Mouse (Mus musculus) macrophage (primary cell): ENCODE results near the gene Smco4. TPM values are rescaled to one million over a fixed set of nuclear protein-coding genes. Genes with fewer than 3 reads are reported as not detected.
"Not testable (repeated sequence)": the region's sequence is repeated elsewhere in the genome, so short reads cannot be mapped to it uniquely, and the experiment has no call there.

ENCODE experiments used
- H3K27ac ChIP-seq: fragments of 350-480 bp; formaldehyde crosslinking; 2 replicates; pipeline ENCODE4 v1.9.0; 2021
- H3K36me3 ChIP-seq: fragments of 350-480 bp; formaldehyde crosslinking; 2 replicates; pipeline ENCODE4 v1.9.0; 2021; ENCODE audit errors: inconsistent target
- H3K4me3 ChIP-seq: fragments of 350-480 bp; formaldehyde crosslinking; 2 replicates; pipeline ENCODE4 v1.9.0; 2021; ENCODE audit errors: inconsistent target
- H3K79me2 ChIP-seq: fragments of 350-480 bp; formaldehyde crosslinking; 2 replicates; pipeline ENCODE4 v1.9.0; 2021; ENCODE audit errors: inconsistent target
- WGBS: methylation state at CpG from one replicate; pipeline ENCODE4 v1.1.7; 2026; ENCODE audit warnings: inconsistent platforms; ENCODE audit not compliant: missing documents; 5-methylcytosine and 5-hydroxymethylcytosine counted together
- polyA plus RNA-seq: library from polyadenylated mRNA; stranded (reverse); fragments of 250-400 nt; gene quantifications from 3 replicates; pipeline ENCODE4 v1.2.4, GENCODE M21; 2018; ENCODE audit warnings: inconsistent platforms

Gene Smco4
- polyA plus RNA-seq, 1 experiment from 2014 or later, result 1.9 TPM

- WGBS, result 8% methylated on average over 5 of the region's 5 CpGs
- H3K36me3 ChIP-seq, result no peaks in the 10 kb centered on the region
- H3K79me2 ChIP-seq, result no peaks in the 10 kb centered on the region
- H3K27ac ChIP-seq, result peak overlapping the region; percentile 49
- no peak overlapping the region for H3K4me3 ChIP-seq
These were observed 48.6 kb downstream of the Smco4 start for GRCm38 (mm10) chr9:15541735-15542354.

DNA sequence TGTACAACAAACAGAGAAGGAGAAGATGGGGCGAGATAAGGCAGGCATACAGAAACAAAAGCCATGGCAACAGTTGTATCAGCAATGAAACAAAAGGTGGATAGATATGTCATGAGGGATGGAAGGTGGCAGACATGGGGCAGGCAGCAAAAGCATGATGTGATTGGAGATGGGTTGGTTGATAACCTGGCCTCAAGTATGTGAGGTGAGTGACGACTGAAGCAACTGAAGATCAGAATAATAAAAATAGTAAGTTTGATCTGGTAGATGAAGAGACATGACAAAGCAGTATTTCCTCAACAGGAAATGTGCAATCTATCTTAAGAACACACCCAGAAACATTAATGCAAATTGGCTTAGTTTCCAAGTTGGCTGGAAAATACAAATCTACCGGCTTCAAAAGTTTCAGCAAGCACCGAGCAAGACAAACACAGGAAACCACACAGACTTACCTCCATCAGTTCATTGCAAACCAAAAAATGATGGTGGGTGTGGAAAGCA is 57.3 kb downstream of the Smco4 start:
- Histone ChIP-seq H3K36me3 (no peaks in the 10 kb centered on the region), H3K27ac (no peak overlapping the region), H3K79me2 (no peaks in the 10 kb centered on the region), H3K4me3 (no peak overlapping the region)
- 34% methylated on average over 4 of the region's 4 CpGs for WGBS

GRCm38 (mm10) chr9:15551073-15551472 is 57.8 kb downstream of the Smco4 start:
- WGBS, result 95% methylated on average over 6 of the region's 6 CpGs
- not testable (repeated sequence) for H3K79me2 ChIP-seq, H3K4me3 ChIP-seq, H3K36me3 ChIP-seq, H3K27ac ChIP-seq

DNA sequence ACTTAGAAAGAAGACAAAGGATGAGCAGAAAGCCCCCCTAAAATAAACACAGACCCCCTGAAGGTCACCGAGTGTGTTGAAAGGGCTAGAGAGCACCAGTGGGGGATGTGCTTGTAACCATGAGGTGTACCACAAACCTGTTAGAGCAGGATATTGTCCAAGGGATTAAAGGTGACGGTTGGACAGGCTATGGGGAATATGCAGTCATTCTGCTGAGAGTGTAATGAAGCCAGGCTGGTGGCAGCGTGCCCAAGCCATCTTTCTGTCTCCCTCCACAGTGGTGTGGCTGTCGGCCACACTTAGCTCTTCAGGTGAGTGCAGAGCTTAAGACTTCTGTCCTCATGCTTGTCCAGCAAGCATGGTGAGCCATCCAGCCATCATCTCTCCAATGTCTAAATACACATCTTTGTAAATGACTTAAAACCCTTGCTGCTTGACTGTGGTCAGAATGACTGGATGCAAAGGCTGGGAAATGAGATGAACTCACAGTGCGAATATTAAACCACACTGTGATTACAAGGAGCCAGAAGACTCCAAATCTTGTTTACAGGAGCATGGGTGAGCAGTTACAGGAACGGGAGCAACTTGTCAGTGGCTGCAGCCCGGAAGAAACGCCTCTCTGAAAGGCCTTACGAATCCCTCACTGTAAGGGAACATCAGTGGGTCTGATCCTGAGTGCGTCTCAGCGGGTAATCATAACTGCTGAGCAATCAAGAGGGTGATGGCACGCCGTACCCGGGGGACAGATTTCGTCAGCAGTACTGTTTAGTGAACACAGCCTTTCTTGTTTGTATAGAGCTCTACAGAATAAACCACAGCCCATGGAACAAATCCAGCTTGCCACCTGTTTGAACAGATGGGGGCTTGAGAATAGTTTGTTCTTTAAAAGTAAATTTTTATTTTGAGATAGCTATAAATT is 59.0 kb downstream of the Smco4 start:
- Histone ChIP-seq H3K36me3 (no peaks in the 10 kb centered on the region), H3K79me2 (no peaks in the 10 kb centered on the region), H3K4me3 (no peak overlapping the region), H3K27ac (no peak overlapping the region)
- WGBS, result 94% methylated on average over 13 of the region's 15 CpGs

- no peaks in the 10 kb centered on the region for H3K36me3 ChIP-seq
- no peak overlapping the region for H3K4me3 ChIP-seq
- no peaks in the 10 kb centered on the region for H3K79me2 ChIP-seq
- 89% methylated on average over 8 of the region's 8 CpGs for WGBS
- no peak overlapping the region for H3K27ac ChIP-seq
These were observed 60.1 kb downstream of the Smco4 start for GRCm38 (mm10) chr9:15553322-15553721.

GRCm38 (mm10) chr9:15560451-15560850 is 67.2 kb downstream of the Smco4 start:
- Histone ChIP-seq H3K79me2 (no peaks in the 10 kb centered on the region), H3K4me3 (no peak overlapping the region)
- WGBS, result 89% methylated on average over 3 of the region's 3 CpGs

GRCm38 (mm10) chr9:15562353-15562752 is 69.1 kb downstream of the Smco4 start:
- WGBS, result 92% methylated on average over 7 of the region's 7 CpGs
- H3K27ac ChIP-seq, result no peak overlapping the region
- H3K4me3 ChIP-seq, result no peak overlapping the region
- H3K36me3 ChIP-seq, result no peaks in the 10 kb centered on the region
- H3K79me2 ChIP-seq, result no peaks in the 10 kb centered on the region

More at GRCm38 (mm10) chr9:15560451-15560850, 67.2 kb downstream of the Smco4 start:
- Histone ChIP-seq H3K27ac (no peak overlapping the region), H3K36me3 (no peaks in the 10 kb centered on the region)

GRCm38 (mm10) chr9:15574750-15575454 is 81.7 kb downstream of the Smco4 start:
- Histone ChIP-seq H3K27ac (no peak overlapping the region), H3K36me3 (no peaks in the 10 kb centered on the region), H3K4me3 (no peak overlapping the region), H3K79me2 (no peaks in the 10 kb centered on the region)
- 90% methylated on average over 13 of the region's 13 CpGs for WGBS

DNA sequence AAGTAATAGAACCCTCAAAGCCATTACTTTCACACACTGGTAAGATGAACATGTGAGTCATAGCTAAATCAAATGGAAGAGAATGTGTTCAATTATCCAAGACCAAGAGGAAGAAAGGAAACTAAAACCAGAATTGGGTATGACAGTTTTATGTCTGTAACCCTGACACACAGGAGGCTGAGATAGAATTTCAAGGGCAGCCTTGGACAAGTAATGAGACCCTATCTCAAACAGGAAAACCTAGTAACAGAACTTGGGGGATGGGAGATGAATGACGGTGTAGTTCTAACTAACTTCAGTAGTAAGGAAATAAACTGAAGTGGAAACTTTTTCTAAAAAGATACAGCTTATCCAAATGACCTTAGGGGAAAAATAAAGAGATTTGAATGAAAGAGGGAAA is 85.2 kb downstream of the Smco4 start:
- Histone ChIP-seq H3K27ac (no peak overlapping the region), H3K36me3 (no peaks in the 10 kb centered on the region), H3K79me2 (no peaks in the 10 kb centered on the region), H3K4me3 (no peak overlapping the region)
- 64% methylated on average over 1 of the region's 1 CpGs for WGBS

GRCm38 (mm10) chr9:15578946-15579345 is 85.7 kb downstream of the Smco4 start:
- 91% methylated on average over 9 of the region's 9 CpGs for WGBS
- H3K27ac ChIP-seq, result no peak overlapping the region
- no peak overlapping the region for H3K4me3 ChIP-seq
- H3K79me2 ChIP-seq, result no peaks in the 10 kb centered on the region
- H3K36me3 ChIP-seq, result no peaks in the 10 kb centered on the region

DNA sequence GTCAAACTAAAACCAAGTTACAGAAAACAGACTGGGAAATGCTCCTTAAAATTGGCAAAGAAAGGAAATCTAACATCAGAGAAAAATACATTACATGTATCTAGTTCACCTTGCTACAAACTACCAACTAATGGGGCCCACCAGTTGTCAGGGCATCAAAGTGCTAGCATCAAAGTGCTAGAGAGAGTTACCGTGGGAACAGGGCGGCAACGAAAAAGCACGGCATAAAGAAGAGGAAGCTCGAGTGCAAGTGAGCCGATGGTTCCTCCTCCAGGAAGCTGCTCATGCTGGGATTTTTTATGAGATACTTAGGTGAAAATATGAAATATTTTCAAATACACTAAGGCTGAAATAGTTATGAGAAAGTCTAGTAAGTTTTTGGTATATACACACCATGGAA is 86.9 kb downstream of the Smco4 start:
- 13% methylated on average over 6 of the region's 6 CpGs for WGBS
- H3K36me3 ChIP-seq, result no peaks in the 10 kb centered on the region
- no peak overlapping the region for H3K27ac ChIP-seq
- no peaks in the 10 kb centered on the region for H3K79me2 ChIP-seq
- H3K4me3 ChIP-seq, result no peak overlapping the region

GRCm38 (mm10) chr9:15582026-15582425 is 88.8 kb downstream of the Smco4 start:
- Histone ChIP-seq H3K36me3 (no peaks in the 10 kb centered on the region), H3K27ac (no peak overlapping the region), H3K79me2 (no peaks in the 10 kb centered on the region), H3K4me3 (no peak overlapping the region)
- 91% methylated on average over 5 of the region's 5 CpGs for WGBS

DNA sequence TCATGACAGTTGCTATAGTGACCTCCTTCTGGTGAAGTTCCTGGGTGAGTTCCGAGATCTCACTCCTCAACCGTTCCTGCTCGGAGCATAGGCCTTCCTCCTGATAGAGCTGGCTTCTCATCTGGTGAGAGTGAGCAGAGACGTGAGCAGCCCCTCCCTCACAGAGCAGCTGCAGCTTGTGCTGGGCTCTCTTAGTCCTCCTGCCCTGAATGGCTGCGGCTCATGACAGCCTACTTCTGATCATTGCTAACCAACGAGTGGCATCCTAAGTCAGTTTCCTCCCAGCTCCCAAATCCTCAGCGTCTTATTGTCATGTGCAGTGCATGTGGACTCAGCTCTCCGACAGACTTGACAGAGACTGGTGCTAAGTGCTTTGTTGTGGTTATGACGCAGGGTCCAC is 91.0 kb downstream of the Smco4 start:
- H3K27ac ChIP-seq, result no peak overlapping the region
- WGBS, result 90% methylated on average over 7 of the region's 9 CpGs
- no peaks in the 10 kb centered on the region for H3K79me2 ChIP-seq
- H3K4me3 ChIP-seq, result no peak overlapping the region
- no peaks in the 10 kb centered on the region for H3K36me3 ChIP-seq

DNA sequence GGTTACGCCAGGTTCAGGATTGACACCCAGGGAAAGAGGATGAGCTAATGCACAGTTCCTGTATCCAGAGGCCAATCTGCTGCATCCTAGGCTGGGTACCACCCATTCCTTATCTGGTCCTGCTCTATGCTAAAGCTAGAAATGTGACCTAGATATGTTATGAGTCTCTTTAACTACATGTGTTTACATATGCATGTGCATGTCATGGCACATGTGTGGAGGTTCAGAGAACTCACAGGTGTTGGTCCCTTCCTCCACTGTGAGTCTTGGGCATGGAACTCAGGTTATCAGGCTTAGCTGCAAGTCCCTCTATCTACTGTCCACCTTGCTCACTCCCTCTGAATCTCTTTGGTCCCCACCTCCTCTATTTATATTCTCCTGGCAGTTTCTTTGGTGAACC is 92.7 kb downstream of the Smco4 start:
- 94% methylated on average over 1 of the region's 1 CpGs for WGBS
- Histone ChIP-seq H3K79me2 (no peaks in the 10 kb centered on the region), H3K36me3 (no peaks in the 10 kb centered on the region), H3K4me3 (no peak overlapping the region), H3K27ac (no peak overlapping the region)
